Mouse (Mus musculus) regulatory T cell (primary cell): ENCODE results near the gene Slc17a1.

Experiments used
- in situ Hi-C: fragments of 300-600 bp; cut with MboI, MseI; formaldehyde crosslinking; loops from one replicate; pipeline ENCODE4 v1.15.1; 2025; ENCODE audit warnings: high pct_unique_total_duplicates

The Slc17a1 gene

DNA sequence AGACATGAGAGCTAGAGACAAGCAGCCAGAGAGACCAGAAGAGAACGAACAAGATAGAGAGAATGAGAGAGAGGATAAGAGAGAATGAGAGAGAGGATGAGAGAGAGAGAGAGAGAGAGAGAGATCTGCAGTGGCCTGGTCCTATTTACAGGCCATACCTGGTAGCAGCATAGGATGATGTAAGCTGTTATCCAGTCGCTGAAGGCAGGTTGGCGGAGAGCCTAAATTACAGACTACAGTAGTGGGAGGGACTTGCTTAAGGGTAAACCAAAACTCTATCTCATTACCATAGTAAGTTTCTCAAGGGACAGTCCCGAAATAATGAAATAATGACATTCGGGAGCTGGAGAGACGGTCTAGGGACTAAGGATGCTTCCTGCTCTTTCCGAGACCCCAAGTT lies at the start of gene Slc17a1:
Slc17a1 (plus strand) TSS at position 346 of the 400 bp plus-strand sequence.
- in situ Hi-C loops: no loop called here

DNA sequence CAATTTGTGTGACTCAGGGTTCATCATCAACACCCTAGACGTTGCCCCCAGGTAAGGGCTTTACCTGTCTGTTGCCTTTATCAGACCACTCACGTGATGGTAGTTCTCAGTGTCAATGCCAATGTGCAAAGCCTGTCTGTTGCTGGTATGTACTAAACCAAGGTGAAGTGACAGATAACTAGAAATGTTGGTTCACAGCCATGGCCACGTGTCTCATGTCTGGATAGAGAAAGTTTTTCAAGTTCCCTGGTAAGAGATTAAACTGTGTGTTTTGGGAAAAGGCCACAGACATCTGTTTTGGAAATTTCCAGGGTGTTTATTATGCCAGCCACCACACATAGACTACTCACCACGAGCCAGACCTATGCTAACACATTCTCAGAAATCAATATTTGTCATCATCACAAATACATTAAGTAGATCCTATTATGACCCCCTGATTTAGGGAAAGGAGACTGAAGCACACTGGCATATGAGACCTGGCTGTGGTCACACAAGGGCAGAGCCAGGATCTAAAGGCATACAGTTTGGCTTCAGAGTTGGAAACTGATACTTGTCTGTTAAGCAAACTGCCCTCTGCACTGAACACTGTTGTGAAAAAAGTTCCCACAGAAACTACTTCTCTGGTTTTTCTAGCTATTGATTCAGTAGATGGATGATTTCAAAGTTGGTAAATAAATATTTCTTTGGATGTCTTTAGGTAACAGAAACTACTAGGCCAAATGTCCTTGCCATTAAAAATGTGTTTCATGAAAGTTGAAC lies 47.2 kb upstream of the Slc17a1 start:
- in situ Hi-C loops: no loop called here

DNA sequence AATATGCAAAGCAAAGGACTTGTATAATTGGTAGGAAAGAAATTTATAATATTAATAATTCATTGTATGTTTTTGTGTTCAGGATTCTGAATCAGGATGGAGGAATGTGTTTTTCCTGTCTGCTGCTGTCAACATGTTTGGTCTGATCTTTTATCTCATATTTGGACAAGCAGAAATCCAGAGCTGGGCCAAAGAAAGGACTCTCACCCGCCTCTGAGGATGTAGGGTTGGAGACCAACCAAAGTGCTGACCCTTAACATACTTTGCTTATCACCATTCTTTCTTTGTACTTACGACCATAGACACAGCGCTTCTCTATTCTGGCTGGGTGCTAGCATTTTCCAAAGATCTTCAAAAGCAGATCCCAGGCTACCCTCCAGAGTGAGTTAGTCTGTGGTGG lies 45.3 kb upstream of the Slc17a1 start:
- in situ Hi-C loops: no loop called here

DNA sequence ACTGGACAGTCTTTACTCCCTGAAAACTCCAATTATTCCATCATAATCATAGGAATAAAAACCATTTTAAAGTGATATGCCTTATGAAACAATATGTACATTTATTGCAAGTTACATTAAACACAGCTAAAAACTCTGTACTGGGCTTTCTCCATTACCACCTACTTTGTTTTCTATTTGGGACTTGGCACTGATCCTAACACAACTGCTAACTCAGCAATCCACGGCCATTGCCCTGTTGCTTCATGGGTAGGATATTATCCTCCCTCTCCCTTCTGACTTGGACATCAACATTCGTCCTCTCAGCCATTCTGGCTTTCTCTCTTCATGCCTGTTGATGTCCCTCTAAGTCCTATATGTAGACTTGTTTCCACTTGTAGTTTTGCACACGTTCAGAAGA lies 40.9 kb upstream of the Slc17a1 start:
- in situ Hi-C loops: no loop called here

DNA sequence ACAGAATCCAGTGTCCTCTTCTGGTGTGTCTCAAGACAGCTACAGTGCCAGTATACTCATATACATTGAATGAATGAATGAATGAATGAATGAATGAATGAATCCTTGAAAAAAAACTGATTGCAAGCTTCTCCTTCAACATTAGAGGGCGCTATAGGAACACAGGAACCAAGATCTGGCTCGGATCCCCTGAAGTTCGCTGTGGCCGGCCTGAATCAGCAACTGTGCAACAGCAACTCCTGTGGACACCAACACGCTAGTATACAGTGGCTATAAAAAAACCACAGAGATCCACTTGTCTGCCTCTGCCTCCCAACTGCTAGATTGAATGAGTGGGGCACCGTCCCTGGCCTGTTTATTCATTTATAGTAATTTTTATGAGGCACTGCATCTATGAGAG lies 34.5 kb upstream of the Slc17a1 start:
- in situ Hi-C loops: loop anchor here (10.0 kb wide), 1 partner anchor 462 kb away; no protein-coding TSS in a partner anchor

DNA sequence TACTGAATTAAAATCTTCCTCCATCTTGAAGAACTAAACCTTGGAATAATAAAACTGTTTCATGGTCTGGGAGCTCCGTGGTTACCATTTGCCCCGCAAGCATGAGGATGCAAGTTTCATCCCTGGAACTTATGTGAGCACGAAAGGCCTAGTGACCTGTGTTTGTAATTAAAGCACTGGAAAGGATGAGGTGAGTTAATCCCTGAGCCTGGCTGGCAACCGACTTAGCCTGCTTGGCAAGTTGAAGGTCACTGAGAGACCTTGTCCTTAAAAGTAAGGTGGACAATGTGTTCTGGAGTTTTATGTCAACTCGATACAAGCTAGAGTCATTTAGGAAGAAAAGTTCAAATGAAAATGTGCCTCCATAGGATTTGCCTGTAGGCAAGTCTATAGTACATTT lies 32.7 kb upstream of the Slc17a1 start:
- in situ Hi-C loops: loop anchor here (10.0 kb wide), 1 partner anchor 460 kb away; no protein-coding TSS in a partner anchor

DNA sequence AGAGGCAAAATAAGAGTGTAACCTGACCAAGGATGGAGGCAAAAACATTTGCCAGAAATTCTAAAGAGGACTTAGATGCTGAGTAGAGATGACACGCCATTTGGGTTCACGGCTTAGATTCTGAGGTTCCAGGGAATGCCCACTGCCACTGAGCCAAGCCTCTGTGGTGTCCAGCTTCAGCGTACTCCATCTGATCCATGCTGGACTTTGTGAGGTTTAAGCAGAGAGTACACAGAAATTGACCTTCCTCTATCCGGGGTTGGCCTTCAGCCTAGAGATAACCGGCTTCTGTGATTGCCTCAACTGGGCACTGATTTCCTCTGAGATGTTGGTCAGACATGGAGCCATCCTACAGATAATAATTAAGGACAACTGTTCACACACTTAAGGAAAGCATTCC lies 30.9 kb upstream of the Slc17a1 start:
- in situ Hi-C loops: loop anchor here (10.0 kb wide), 1 partner anchor 458 kb away; no protein-coding TSS in a partner anchor

DNA sequence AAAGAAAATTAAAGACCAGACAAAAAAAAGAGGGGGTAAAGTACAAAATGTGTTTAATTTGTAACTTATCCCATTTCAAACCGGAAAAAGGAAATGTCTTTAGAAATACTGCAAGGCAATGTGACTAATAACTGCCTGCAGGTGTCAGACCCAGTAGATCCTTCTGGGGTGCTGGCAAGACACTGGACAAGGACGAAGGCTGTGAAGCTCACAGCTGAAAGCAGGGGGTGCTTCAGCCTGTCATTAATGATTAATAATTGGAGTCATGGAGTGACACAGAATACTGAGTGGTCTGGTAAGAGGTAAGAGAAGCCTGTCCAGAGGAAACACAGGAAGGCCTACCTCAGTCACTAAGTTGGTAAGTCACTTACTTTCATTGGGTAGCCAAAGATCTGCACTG lies 28.2 kb upstream of the Slc17a1 start, which contains the start of gene Slc17a3:
Slc17a3 (plus strand) TSS at position 127 of the 400 bp plus-strand sequence.
- in situ Hi-C loops: loop anchor here (10.0 kb wide), 1 partner anchor 455 kb away; no protein-coding TSS in a partner anchor

DNA sequence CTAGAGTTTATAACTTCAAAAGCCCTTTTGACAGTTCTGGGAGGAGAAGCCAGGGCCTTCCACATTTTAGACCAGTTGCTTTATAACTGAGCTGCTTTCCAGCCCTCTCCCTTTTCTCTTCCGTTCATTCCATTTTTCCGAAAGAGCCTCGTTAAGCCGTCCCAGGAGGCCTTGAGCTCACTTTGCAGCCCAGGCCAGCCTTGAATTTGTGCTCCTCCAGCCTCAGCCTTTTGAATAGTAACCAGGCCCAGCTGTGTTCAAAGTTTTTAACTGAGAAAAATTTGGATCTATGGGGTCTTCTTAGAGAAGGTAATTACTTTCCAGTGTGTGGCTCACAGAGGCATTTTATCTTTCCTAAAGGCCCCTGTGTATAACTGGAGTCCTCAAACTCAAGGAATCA lies 21.7 kb upstream of the Slc17a1 start:
- in situ Hi-C loops: no loop called here

DNA sequence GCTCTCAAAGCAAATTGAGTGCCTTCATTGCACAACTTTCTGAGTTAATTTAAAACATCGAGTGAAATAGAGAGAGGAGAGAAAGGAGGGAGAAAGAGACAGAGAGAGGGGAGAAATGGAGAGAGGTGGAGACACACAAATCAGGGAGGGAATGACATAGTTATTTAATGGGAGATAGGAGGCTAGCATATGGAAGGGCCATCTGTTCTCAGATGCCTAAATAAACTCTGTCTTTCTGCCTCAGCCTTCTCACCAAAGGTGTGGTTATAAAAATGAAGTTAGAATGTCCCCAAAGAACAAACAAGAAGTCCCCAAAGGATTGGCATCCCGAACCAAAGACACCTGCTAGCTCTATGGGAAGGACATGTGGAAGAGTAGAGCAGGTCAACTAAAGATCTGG lies 18.3 kb upstream of the Slc17a1 start:
- in situ Hi-C loops: no loop called here

DNA sequence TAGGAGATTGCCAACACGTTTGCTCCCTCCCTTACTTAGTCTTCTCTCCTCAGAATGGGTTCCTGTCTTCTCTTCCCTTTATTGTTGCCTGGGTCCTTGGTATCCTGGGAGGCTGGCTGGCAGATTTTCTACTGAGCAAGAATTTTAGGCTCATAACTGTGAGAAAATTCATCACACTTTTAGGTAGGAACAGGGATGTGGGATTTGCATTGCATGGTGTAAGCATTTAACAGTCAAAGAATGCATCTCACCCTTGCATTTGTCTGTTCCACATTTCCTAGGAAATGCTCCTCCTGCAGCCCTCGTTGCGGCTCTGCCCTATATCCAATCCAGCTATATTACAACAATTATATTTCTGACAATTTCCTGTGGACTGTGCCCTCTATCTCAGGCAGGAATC lies 11.1 kb upstream of the Slc17a1 start:
- in situ Hi-C loops: no loop called here

DNA sequence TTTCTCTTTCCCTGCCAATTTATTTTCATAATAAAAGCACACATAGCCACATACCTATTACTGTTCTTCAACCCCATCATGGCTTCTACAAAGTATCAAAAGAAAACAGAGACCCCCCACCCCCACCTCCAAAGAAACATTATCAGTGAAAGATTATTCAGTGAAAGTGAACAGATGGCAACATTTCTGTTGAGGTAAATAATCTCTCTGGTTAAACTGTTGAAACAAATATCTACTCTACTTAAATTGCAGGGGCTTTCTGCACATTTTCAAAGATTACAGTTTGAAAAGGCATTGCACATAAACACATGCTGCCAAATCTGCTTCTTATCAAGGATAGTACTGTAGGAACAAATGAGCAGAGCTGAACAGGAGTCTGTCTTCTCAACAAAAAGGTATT lies 5.7 kb upstream of the Slc17a1 start:
- in situ Hi-C loops: no loop called here

DNA sequence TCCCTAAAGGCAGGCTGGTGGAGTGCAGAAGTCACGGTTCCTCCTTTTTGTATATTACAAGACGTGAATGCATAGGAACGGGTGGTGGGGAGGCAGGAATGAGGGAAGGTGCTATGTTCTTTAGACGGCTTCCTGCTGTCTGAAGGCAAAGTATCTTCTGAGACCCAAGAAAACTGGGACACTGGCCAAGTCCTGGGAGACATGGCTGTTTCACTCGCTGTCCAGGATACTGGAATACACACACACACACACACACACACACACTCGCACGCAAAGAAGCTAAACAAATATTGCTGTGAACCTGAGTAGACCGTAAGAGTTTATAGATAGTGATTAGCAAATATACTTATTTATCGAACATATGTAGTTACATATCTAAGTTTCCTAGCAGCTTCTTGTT lies 2.8 kb upstream of the Slc17a1 start:
- in situ Hi-C loops: no loop called here

DNA sequence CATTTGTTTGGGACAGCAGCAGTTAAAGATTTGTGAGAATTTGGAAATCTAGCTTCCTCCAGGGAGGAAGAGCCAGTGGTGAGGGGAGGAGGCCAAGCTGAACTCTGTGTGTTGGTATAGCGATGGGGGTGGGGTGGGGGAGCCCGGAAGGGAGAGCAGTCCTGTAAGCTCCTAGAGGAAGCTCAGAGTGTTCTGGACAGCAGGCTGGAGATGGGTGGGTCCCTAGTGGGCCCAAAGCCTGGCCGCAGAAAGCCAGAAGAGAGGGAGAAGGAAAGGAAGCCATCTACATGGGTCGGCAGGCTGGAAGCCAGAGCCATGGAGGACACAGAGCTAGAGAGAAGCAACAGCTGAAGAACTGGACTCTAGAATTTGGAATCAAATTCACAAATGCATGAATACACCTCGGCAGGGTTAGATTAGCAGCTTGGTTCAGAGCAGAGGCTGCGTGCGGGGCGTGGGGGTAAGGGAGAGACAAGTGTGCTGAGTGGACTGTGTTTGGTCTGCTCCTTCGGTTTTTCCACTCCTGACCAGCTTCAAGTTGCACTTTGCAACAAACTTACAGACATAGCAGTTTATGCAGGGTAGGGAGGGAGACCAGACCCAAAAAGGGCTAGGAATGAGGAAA lies 1.4 kb upstream of the Slc17a1 start:
- in situ Hi-C loops: no loop called here

DNA sequence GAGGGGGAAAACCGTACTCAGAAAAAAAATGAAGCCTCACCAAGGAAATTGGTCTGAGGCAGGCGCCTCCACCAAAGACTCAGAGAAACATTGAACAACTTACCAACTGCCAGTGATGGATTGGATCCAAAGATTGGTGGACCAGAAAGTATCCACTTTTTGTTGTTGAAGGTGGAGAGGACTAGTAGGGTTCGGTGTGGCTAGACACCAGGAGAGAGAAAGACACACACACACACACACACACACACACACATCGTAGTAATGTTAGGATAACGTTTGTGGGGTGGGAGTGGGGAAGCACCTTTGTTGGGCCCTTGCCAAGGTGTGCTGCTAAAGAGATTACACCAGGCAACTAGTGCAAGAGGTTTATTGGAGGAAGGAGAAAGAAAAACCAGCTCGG lies 550 bp upstream of the Slc17a1 start:
- in situ Hi-C loops: no loop called here

DNA sequence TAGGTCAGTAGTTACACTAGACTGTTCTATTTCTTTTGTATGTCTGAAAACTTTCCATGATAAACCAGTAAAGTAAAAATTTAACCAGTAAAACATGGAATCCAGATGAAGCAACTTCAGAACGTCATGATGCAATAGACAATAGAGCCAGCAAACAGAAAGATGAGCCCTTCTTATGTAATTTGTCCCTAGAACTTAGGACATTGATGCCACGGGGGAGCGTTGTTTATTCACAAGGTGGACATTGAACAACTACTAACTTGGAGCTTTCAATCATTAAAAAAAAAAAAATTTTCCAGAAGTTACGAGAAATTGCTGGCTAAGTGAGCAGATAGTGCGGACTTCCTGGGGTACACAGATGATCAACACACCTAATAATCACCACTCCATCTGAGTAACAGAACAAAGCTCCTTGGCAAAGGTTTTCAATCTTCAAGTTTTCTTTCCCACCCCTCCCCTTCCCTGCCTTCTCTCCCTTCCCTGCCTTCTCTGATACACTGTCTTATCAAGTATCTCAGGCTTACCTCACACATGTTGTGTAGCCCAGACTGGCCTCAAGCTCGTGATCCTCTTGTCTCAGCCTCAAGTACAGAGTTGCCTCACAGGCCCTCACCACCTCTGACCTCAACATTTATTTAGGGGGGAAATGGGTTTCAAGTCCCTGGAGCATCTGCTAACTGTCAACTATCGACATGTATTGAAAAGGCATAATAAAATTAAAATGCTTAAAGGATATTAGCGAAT lies 1.4 kb downstream of the Slc17a1 start:
- in situ Hi-C loops: no loop called here

DNA sequence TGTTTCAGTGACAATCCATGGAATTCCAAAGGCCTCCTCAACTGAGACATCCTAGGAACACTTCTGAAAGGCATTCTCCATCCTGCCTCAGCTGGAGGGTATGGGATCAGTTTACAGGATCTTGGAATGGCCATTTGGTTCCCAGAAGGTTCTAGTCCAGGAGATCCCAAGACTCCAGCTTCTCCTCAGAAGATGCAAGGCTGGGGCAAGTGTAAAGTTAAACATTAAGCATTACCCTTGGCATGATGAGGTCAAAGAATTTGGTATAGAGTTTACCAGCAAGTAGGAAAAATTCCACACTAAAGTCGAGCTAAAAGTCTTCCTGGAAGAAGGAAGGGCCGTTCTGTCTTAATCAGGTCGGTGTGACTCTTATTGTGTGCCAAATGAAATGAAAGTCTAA lies 2.4 kb downstream of the Slc17a1 start:
- in situ Hi-C loops: no loop called here

DNA sequence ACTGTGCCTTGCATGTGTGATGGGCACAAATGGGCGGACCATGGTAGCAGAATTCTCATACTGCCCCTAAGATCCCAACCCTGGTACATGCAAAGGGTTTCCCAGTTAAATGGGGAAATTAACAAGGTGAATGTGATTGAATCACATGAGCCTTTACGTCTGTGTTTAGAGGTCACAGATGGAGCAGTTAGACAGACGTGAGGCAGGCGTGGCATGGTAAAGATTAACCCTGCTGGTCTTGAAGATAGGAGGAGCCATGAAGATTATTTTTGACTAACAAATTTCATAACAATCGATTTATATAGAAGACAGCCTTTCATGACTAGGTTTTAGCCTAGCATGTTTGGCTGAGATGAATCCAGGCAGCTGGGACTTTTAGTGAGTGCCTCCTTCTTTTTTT lies 5.6 kb downstream of the Slc17a1 start:
- in situ Hi-C loops: no loop called here

DNA sequence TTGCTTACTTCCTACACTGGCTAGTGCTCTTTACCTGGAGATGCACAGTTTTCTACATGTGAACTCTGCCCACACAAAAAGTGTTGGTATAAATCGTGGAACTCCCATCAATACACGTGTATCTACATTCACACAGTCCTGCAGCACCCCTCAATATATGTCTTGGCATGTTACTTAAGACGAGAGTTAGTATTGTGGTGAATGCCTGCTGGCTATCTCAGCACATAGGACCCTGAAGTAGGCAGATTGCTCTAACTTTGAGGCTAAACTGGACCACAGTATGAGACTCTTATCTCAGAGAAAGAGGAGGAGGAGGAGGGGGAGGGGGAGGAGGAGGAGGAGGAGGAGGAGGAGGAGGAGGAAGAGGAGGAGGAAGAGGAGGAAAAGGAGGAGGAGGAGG lies 11.6 kb downstream of the Slc17a1 start:
- in situ Hi-C loops: no loop called here

DNA sequence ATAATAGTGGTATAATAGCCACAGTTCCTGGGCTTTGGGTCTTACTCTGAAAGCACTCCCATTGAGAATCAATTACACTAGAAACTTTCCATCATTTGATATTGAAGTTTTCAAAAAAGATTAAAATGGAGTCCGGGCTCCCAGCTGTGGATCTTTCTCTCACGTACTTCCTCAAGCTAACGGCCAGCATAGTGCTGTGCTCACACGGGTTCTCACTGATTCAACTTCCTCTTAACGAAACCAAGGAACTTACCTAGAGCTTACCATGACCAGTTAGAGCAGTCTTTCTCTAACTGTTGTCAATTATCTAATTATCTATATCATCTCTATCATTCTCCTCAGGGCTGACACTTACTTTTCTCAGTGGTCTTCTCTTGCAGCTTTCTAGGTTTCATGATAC lies 12.1 kb downstream of the Slc17a1 start:
- in situ Hi-C loops: no loop called here

DNA sequence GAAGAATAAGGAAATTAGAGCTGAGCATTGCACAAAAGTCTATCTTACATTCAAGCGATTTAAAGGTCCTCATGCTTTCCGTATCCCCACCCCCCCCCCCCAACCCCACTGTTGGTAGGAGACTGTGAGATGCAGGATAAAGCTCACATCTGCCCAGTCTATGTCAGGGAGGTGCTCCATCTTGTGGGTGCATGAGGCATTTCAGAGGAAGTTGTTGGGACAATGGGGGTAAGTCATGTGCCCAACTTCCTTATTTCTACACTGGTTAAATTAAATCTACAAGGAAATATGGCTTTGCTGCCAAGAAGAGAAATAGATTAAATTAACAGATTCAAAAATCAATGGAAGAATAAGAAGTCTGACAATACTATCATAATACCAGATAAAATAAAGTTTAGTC lies 18.0 kb downstream of the Slc17a1 start:
- in situ Hi-C loops: no loop called here

DNA sequence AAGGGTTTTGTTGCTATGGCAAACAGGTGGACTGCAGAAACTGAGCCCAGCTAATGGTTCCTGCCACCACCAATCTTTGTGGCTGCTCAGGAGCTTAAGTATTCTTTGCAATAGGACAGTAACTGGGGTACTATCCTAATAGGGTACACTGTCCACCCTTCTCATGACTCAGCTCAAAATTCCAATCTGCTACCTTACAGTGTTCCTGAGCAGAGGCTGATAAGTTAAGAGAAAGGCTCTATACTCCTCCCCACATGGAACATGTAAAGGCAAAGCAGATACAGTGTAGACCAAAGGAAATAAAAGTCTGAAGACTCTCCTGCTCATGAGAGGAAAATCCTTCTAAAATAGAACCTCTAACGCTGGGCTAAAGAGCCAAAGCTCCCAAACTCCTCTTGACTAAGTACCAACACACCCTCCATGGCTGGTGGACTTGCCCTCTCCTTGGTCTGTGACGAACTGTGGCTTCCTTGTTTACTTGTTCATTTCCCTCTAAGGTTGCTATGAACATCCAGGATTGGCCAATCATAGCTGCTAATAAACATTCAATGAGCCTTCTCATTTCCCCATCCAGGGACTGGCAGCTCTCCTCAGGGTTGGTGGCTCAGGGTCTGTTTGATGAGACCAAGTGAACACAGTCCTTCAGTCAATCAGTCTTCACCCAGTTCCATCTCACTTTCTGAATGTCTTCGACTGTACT lies 19.6 kb downstream of the Slc17a1 start:
- in situ Hi-C loops: no loop called here
